Mouse (Mus musculus): ENCODE measurements around the gene Slc5a11.

Slc5a11 gene

DNA sequence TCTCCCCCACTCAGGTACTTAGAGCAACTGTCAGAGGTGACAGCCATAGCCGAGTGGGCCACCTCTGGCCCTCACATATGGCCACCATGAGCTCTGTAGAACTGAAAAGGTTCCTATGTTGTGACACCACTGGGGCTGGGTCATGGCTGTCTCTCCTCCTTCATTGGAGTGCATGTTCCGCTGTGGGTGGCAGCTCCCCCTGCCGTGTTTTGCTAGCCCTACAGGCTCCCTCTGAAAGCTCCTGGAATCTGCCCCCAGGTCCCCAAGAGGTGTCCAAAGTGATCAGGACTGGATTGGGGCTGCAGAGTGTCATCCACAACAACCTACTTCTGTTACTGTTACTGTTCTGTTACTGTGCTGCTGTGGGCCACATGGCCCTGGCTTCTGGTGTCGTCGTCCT is 2.3 kb upstream of the Slc5a11 start:
- no peak for DNase-seq (ENCODE audit: low spot score in 2 of 2)

GRCm38 (mm10) chr7:123215138-123215537 is 558 bp downstream of the Slc5a11 start:
- no peak for DNase-seq (ENCODE audit: low spot score in 2 of 2)

DNA sequence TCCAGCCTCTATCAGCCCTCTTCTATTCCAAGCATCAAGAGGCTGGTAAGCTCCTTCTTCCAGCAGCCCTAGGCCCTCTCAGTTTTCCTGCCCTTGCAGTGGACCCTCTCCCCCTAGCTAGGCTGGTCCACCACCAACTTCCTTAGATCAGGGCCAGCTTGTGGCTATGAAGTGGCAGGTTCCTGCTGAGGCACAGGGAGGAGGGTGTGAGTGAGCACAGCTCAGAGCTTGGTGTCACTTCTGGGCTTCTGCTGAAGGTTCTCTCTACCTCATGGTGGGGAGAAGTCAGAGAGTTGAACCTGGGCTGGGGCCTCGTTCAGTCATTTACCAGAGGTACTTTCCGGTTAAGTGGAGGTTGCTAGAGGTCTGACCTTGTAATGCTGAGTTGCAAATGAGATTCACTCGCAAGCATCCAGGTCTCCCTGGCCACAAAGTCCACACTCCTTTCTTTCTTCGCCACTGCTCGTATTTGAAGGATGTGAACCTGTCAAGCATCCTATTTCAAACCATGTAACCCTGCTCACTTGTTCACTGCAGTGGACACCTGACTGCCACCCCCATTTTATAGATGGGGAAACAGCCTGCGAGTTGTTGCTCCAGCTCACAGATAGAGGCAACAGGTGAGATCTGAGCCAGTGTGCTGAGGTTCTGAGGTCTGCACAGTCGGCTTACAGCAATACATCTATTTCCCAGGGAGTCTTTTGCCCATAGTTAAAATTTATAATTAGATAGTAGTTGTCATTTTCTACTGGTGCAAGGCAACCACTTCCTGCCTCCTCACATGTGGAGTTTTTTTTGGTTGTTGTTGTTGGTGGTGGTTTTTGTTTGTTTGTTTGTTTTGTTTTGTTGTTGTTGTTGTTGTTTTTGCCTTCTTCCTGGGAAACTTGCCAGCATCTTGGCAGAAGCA is 3.1 kb downstream of the Slc5a11 start:
- no peak for DNase-seq (ENCODE audit: low spot score in 2 of 2)

- peak in 1 of 2 experiments; percentile 27 for DNase-seq (ENCODE audit: low spot score in 2 of 2)
Measured at GRCm38 (mm10) chr7:123218620-123219019, 4.0 kb downstream of the Slc5a11 start.

DNA sequence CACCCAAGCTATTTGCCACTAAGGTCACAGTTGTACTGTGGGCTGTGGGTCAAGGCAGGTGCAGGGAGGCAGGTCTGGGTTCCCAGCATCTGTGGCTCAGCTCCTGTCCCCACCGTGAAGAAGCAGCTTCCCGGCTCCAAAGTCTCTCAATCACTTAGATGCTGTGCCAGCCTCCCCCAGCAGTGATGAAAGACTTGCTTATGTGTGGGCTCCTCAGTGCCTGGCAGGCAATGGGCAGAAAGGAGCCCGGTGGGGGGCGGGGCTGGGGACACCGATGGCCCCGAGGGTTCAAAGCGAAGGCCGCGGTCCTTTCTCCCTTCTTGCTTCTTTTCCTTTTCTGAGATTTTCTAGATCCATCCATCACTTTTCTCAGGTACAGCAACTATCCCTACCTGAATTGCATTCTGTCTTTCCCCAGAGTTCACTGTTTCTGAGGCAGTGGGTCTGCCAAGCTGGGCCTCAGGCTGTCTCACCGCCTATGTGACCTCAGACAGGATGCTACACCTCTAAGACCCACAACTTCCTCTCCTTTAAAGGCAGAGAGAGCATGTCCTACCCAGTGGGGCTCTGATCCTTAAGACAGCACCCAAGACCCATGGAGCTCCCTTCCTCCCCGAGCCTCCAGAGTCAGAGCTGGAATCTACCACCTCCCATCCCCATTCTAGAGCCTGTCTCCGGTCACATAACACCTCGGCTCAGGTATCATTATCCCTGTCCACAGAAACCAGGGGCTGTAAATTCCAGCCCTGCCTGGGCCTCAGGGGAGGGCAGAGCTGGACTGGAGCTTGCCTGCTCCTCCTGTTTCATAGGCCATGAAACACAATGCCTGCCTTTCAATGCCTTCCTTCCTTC is 5.4 kb downstream of the Slc5a11 start:
- no peak for DNase-seq (ENCODE audit: low spot score in 2 of 2)

GRCm38 (mm10) chr7:123220633-123220942 is 6.0 kb downstream of the Slc5a11 start:
- DNase-seq (ENCODE audit: low spot score in 2 of 2): no peak

DNA sequence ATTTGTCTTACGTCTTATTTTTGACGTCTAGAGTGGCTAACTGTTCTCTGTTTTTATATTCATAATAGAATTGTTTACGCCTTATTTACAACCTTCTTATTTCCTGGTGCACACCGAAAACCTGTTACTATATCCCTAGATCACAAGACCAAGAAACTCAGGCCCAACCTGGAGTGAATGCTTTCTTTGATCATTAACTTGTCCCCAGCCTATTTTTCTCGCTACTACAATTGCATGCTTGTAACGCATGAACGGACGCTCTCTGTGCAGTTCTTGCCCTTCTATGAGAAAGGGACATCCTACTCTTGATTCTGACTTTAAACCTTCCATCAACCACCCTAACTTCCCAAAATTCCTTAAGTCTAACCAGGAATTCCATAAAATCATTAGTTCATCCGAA is 9.5 kb downstream of the Slc5a11 start:
- DNase-seq (ENCODE audit: low spot score in 2 of 2): no peak

DNA sequence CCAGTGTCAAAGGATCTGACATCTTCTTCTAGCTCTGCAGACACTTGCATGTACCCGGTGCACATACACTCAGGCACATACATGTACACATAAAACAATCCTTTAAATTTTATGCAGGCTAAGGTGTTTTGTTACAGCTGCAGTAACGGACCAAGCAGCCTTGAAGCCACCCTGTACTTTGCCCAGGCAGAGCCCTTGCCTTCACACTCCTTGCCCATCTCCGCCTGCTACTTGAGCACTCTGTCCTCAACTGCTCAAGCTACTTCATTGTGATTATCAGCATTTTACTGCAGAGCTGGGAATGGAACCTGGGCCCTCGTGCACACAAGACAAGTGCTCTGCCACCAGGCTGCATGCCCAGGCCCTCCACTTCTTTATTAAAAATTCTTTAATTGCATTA is 10.6 kb downstream of the Slc5a11 start:
- no peak for DNase-seq (ENCODE audit: low spot score in 2 of 2)

DNA sequence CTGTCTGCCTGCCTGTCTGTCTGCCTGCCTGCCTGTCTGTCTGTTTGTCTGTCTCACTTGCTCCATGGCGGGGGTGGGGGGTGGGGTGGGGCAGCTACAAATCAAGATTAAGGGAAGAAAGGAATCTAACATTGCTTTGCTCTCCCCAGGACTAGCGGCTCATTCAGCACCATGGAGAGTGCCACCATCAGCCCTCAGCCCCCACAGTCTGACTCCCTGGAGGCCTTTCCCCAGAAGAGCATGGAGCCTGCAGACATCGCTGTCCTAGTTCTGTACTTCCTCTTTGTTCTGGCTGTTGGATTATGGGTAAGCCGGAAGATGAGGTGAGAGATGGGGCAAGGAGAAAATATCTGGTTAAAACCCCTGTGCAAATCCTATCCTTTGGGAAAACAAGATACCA is 20.9 kb downstream of the Slc5a11 start:
- DNase-seq (ENCODE audit: low spot score in 2 of 2): no peak

- no peak for DNase-seq (ENCODE audit: low spot score in 2 of 2)
Measured at GRCm38 (mm10) chr7:123238621-123239020, 24.0 kb downstream of the Slc5a11 start.

DNA sequence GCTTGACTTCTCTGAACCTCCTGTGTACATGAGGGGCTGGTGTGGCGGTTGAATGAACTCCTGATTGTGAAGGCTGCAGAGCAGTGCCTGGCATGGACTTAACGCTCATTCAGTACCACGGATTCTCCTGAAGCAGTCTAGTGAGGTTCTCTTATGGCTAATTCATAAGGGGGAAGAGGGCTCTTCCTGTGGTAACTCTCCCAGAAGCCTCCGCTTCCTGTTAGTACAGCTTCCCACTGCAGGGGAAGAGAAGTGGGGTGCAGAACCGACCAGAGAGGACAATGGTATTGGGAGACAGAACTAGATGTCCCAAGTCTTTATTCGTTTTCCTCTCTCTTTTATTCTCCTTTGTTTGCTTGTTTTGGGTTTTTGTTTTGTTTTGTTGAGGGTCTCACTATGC is 25.5 kb downstream of the Slc5a11 start:
- no peak for DNase-seq (ENCODE audit: low spot score in 2 of 2)

DNA sequence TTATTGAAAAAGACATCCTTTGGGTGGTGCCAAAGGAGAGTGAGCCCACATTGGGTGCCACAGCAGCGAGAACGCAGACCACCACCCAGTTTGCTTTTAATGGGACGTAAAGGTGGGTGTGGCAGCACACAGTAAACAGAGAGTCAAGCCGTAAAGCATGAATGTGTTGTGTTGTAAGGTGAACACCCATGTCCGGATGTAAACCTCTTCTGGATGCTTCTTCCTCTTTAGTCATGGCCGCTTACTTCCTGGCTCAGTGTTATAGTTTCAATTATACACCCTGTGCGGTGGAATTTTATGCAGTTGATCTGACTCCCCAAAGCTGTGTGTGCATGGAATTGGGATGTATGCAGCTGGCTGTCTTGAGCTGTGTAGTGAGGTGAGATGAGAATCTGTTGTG is 27.7 kb downstream of the Slc5a11 start:
- no peak for DNase-seq (ENCODE audit: low spot score in 2 of 2)

DNA sequence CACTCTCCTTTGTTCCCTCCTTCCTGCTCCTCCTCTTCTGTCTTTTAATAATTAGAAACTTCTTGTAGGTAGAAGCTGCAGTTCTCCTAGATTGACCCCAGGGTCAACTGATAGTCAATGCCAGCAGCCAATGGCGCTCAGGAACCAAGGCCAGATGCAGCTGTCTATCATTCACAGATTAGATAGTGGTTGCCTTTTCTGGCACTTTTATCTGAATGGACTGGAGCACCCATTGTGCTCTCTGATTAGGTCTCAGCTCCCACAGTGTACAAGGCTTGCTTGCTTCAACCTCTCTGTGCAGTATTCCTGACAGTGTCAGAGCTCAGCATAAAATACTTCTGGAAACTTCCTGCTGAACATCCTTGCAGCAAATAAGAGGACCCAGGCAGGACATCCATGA is 30.3 kb downstream of the Slc5a11 start:
- no peak for DNase-seq (ENCODE audit: low spot score in 2 of 2)

DNA sequence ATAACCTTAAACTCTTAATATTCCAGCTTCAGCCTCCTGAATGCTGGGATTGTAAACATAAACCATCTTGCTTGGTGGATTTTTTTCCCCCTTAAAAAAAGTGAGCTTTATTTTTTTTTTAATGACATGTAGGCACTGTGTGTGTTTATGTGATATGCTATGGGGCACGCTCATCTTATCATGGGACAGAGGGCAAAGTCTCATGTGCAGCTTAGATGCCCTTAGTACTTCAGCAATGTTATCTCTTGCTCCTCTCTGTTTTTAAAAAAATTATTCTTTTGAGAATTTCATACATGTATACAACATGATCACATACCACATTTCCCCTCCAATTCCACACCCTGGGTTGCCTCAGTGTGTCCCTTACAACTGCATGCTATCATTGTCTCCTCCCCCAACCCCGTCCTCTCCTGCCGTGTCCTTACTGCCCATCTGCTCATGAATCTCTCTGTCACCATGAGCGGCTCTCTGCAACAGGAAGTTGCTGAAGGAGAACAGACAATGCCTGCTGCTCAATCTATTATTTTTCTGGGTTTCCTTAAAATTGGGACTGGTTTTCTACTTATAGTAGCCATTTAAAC is 32.0 kb downstream of the Slc5a11 start:
- no peak for DNase-seq (ENCODE audit: low spot score in 2 of 2)

DNA sequence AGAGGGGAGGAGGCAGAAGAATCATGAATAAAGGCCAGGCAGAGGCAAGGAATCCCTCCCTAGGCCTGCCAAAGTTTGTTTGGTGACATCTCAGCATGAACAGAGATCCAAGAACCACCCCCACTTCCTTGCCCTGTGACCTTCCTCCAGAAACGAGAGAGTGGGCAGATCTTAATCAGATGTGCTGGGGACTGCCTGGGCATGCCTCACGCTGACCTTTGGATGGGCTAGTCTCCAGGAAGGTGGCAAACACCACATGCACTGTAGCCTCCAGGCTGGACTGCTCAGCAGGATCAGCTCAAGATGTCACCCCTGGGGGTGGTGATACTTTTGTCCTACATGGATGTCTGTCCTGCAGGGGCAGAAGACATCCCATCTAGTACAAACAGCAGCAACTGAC is 33.6 kb downstream of the Slc5a11 start:
- no peak for DNase-seq (ENCODE audit: low spot score in 2 of 2)

DNA sequence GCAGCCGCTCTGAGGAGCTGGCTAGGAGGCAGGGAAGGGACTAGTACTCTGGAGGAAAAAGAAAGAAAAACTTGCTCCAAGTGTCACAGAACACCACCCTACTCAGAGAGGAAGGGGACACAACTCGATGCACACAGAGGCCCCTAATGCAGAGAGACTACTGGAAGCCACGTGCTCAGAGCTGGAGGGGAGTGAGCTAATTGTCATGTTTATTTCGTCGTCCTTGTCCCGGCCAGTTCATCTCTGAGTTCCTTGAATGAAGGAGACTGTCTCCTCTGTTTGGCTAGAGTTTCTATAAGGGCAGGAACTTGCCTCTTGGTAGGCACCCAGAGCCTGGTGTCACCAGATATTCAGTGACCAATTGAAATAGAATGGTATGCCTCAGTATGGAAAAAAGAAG is 36.8 kb downstream of the Slc5a11 start:
- no peak for DNase-seq (ENCODE audit: low spot score in 2 of 2)

DNA sequence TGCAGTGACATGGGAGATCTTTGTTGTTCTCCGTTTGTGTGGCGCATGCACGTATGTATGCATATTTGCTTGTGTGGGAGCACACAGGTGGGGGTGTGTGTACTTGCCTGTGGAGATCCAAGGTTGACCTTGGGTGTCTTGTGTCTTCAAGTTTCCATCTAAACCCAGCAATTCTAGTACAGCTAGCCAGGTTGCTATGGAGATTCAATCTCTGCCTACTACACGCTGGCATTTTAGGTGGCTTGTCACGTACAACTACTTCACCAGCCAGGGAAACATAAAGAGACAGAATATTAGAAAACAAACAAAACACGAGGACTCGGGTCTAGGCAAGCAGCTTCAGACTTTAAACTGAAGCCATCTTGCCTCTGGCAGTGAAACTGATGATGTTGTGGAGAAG is 38.8 kb downstream of the Slc5a11 start:
- DNase-seq (ENCODE audit: low spot score in 2 of 2): no peak

GRCm38 (mm10) chr7:123254196-123254970 is 39.8 kb downstream of the Slc5a11 start:
- DNase-seq (ENCODE audit: low spot score in 2 of 2): no peak

DNA sequence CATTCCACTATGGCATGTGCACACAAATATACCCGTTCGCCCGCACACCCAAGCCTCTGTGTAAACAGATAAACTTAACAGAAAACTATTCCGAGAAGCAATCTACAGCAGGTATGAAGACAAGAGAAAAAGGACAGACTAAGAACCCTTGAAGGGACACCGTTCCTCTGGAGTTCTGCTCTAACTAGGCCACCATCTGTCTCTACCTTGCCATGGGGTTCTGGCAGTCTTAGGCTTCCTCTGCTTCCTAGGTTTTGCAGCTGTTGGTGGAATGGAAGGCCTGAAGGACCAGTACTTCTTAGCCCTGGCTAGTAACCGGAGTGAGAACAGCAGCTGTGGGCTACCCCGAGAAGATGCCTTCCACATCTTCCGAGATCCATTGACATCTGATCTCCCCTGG is 43.5 kb downstream of the Slc5a11 start:
- DNase-seq (ENCODE audit: low spot score in 2 of 2): no peak

DNA sequence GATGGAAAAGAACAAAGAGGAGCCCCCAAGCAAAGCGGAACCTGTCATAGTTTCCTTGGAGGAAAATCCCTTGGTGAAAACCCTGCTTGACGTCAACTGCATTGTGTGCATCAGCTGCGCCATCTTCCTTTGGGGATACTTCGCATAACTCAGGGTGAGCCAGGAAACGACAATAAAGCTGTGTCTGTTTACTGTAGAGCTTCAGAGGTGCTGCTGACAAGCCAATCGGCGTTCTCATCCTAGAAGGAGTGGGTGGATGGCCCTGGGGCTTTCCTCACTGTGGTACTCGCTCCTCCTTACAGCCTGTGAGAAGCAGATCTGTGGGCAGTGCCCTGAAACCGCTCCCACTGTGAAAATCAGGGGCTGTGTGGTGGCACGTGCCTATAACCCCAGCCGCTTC is 58.5 kb downstream of the Slc5a11 start:
- no peak for DNase-seq (ENCODE audit: low spot score in 2 of 2)

- DNase-seq (ENCODE audit: low spot score in 2 of 2): no peak
Measured at GRCm38 (mm10) chr7:123276568-123276967, 62.0 kb downstream of the Slc5a11 start.

DNA sequence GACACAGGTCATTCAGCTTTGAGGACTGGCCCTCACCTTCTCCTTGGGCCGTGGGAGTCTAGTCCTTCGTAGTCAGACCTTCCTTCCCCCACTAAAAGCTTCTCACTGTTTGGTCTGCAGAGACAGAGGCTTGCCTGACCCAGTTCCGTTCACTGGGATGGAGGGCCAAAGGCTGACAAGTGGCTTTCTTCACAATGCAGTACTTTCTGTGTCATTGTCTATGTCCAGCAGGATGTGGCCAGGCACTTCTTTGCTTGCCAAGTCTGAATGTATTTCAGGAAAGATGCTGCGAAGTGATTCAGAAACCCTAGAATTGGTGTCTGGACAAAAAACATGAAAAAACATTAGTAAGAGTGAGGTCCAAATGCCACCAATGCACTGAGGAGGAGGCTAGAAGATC is 65.2 kb downstream of the Slc5a11 start:
- DNase-seq (ENCODE audit: low spot score in 2 of 2): no peak

Measured in frontal cortex, postnatal 14 days (tissue).